Mouse (Mus musculus) neural tube, embryonic 10.5 days (tissue): ENCODE measurements around the gene Gm10961.
A peak's percentile ranks its signal among the peaks of the same experiment; 100 is the strongest.
"Not testable (repeated sequence)": the region's sequence is repeated elsewhere in the genome, so short reads cannot be mapped to it uniquely, and the experiment has no call there.

ENCODE experiments used
- DNase-seq: peaks from one replicate; pipeline ENCODE4 v3.0.0-alpha.2; 2017; ENCODE audit warnings: low spot score; ENCODE audit errors: extremely low spot score

Gm10961 gene

DNA sequence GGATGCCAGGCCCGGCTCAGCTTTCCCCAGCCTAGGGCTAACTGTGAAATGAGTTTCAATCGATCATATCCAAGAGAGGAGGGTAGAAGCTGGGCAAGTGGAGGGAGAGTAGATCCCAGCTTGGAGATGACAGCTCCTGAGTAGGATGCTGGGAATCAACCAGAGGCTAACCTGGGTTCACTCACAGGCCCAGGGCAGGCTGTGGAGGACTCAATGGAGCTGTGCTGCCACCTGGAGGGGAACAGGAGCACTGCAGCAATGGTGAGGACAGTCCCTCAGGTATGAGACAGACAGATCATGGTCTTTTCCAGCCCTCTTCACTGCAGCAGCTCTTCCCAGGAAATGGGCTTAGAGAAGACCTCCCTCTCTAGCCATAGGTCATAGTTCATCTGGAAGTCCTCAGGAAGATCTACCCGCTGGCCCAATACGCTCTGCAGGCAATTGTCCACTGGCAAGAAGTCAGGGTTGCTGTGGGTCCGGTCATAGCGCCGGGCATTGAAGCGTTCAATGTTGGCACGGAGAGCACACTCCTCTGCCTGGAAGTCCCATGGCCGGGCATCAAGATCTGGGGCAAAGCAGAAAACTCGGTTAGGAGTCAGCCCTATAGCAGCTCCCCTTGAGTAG lies 18.1 kb upstream of the Gm10961 start:
- DNase-seq: peak; percentile 66

DNA sequence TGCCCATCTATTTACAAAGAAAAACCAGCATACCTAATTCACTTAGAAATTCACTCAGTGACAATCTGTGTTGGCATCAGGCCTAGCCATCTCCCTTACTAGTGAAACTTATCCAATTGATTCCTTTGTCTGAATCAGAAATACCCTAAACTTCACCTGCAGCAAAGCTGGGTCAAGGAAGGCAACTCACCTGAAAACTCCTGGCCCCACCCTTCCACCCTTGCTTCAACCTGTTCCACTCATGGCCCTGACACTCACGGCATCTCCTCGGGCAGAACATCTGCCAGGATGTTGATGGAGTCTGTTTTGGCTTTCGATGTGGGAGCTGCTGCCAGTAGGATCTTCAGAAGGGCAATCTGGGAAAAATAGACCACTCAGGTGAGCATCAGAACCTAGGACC lies 13.3 kb upstream of the Gm10961 start:
- DNase-seq: no peak

DNA sequence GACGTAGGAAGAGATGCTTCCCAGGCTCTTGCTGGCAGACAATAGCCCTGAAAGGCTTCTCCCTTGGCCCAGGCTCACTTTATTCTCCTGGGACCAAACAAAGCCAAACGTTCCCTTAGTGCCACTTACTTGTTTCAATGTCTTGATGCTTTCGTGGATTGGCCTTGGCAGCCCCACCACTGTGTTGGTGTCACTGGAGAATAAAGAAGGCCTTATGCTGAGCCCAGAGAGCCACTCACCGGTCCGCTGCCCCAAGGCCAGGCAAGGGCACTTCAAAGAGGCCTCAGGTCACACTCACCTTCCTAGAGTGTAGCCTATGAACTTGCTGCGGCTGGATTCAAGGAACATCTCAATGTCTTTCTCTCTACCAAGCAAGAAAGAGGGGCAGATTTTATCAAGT lies 11.2 kb upstream of the Gm10961 start:
- DNase-seq: no peak

DNA sequence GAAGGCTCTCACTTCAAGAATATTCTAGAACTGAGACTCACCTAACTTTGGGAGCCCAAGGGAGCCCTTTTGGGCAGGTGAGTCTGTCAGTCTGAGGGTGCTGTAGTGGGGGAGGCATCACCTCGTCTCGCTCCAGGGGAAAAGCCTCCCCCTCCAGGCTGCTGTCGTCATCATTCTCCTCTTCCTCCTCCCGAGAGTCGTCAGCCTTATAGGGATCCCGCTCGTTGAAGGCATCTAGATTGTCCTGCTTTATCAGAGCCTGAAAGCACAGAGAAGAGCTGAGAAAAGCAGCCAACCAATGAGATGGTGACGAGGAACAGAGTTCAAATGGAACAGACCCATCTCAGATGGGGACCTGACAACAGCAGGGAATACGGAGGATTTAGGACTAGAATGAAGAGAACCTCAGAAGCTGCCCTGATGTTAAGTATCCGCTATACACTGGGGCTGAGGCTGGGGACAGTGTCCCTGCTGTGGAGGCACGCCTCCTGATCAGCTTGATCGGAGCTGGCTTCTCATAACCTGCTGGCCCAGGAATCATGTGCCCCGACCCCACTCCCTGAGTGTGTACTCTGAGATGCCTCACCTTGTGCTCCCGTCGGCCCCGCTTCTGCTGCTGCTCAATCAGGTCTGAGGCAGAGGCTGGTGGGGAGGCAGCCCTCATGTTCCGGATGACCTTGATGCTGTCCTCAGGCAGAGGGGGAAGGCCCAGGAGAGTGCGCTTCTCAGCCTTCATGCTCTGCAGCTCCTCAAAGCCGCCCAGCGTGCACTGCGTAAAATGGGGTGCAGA lies 9.6 kb upstream of the Gm10961 start:
- no peak for DNase-seq

DNA sequence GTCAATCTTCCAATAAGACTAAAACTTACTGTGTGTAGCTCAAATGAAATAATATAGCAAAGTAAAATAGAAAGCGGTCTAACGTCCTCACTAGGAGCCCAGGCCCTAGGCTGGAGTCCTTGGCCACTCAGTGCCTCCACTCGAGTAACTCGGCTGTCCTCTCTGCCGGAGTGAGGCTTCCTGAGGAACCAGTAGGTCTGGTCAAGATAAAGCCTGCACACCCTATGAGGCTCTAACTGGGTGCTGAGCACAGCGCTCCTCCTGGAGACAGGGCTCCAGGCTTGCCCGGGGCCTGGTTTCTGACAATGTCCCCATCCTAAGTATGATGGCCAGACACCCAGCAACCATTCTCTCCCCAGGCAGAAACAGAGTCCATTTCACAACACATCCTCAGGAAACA lies 8.6 kb upstream of the Gm10961 start:
- no peak for DNase-seq

DNA sequence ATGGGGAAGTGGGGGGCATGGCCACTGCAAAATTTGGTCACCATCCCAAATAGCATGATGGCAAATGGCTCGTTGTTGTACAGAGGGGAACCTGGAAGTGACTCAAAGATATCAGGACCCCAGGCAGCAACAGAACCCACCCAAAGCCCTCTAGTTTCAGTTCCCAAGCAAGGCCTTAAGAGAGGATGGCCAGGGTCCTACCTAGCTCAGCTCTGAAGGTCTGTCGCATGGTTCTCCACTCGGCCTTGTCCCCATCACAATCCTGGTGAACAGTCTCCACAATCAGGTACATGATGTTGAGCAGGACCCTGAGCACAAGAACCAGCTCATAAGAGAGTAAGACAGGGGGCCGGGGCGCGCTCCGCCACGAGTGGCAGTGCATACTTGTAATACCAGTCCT lies 6.7 kb upstream of the Gm10961 start:
- DNase-seq: no peak

DNA sequence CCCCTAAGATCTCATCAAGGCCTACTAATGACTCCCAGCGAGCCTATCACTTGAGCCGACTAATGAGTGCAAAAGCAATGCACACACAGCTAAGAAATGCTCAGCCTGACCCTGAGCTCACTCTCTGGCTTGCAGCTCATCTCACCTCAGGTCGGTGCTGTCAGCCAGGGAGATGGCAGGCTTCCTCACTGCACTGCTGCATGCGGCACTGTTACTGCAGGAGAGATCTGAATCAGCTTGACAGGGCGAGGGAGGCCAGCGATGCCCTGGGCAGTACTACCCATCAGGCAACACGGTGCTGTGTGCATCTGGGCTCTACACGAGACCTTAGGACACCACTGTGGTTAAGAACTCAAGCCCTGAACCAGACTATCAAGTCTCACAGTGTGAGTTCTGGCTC lies 5.6 kb upstream of the Gm10961 start:
- DNase-seq: no peak

DNA sequence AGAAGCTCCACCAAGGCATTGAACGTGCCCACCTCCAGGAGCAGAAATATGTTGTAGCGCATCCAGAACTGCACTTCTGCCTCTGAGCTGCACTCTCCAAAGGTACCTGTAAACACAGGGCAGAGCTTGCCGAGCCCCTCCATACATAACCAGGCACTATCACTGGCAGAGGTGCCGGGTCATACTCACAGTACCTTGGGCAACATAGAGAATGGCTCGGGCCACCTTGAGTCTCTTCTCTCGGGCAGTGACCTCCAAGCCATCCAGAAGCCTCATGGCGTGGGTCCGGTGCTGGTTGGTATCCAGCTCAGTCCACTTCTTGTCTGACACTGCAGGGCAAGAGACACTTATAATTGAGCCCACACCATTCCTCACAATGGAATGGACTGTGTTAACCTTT lies 4.4 kb upstream of the Gm10961 start:
- DNase-seq: no peak

DNA sequence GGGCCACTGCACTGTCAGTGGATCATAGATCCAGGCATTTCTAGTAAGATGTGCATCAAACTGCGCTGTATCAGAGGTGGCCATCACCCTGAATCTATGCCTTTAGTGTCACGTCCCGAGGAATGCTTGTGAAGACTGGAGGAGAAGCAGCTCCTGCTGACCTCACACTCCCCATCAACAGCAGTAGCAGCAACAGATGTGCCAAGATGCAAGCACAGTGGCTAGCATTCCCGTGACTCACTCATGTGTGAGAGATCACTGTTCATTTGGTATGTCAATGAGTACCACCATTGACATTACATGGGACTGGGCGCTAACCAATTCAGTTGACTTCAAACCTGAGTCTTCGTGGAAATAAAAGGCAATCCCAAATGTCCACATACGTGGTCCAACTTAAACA lies 3.5 kb upstream of the Gm10961 start:
- DNase-seq: no peak

DNA sequence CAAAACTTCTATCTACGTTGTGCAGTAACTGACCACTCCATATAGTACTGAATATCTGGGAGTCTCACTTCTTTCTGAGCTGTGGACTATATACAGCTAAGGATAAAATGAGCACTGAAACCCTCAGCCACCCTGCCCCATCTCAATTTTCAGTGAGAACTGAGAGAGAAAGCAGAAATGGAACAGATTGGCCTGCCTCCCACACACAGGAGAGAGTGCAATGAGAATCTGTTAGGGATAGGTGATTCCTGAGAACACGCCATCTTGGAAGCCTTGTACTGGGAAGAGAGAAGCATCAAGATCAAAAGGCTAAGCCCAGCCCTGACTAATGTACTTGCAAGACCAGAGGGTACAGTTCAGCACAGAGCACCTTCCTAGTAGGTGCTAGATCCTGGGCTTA lies 2.6 kb upstream of the Gm10961 start:
- DNase-seq: no peak

DNA sequence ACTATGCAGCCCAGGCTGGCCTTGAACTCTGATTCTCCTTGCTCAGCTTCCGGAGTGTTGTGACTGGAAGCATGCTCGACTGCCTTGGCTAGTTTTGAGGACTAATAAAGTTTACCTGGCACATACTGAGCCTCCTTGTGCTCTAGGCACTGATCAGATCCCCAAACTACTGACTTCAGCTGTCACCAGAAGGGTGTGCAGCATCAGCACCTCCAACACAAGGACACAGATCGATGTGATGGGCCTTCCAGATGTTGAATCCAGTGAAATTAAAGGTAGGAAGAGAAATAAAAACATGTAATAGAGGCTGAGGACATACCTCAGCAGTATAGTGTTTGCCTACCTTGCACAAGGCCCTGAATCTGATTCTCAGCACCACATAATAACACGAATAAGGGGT lies 1.7 kb upstream of the Gm10961 start:
- DNase-seq: no peak

DNA sequence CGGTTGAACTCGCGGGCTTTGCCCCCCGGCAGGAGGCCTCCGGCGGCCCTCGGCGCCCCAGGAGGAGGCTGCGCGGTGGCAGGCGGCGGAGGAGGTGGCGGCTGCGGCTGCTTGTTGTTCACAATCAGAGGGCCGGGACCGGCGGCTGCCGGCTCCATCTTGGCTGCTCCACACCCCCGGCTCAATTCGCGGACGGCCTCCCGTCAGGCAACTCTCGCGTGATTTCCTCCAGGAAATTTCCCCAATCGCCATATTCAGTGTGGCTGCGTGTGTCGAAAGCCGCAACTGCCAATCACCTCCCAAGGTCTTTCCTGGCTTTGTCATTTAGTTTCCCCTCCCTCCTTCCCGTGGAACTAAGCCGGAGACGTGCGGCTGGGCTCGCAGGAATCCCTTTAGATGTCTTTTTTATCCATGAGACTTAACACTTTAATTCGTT lies 419 bp downstream of the Gm10961 start, which contains the start of gene Strip1:
Gene Strip1, minus strand, starts transcription at position 172 of the 436 bp plus-strand sequence.
- peak; percentile 92 for DNase-seq

DNA sequence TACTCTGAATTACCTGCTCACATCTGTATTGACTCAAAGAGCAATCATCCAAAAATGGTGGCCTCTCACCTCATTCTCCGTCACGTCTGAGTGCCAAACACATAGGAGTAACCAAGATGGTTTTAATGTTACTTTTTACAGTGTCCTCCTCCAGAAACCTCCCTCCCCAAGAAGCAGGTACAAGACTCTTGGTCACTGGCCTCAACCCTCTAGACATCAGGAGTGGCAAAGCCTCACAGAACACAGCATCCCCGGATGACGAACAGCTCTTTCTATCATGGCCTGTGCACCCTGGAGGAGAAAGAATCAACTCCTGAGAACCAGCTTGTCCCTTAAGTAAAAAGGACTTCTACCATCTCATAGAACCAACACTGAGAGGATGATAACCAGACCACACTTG lies 1.7 kb downstream of the Gm10961 start:
- no peak for DNase-seq

DNA sequence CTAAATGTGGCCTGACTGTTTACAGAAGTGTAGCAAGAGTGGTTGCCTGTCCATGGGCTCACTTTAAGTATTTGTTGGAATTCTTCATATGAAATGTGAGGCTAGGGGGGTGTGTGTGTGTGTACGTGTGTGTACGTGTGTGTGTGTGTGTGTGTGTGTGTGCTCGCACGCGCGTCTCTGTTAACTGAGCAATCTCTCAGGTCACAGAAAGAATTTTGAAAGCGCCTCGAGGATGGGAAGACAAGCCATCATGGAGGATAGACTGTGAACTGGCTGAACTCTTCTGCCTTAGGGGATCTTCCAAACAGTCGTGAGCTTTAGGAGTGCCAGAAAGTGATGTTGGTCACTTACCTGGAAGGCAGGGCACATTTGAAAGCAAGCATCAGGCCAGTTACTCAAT lies 2.8 kb downstream of the Gm10961 start:
- DNase-seq: no peak

DNA sequence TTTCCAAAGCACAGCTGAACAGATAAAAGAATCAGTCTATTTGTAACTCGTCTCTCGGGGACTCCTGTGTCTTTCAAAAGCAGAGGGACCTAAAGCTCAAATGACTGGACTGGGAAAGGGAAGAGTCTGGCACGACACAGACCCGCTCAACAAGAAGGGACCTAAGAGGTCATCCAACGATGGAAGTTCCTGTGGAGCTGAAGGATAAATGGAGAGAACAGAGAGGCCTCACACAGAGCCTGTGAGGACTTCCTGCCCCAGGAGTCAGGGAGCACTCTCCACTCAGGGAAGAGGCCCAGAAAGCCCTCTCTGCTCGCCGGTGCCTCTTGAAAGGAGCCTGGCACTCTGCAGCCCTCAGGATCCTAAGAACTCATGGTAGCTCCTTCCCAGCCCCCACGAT lies 4.7 kb downstream of the Gm10961 start:
- DNase-seq: no peak

DNA sequence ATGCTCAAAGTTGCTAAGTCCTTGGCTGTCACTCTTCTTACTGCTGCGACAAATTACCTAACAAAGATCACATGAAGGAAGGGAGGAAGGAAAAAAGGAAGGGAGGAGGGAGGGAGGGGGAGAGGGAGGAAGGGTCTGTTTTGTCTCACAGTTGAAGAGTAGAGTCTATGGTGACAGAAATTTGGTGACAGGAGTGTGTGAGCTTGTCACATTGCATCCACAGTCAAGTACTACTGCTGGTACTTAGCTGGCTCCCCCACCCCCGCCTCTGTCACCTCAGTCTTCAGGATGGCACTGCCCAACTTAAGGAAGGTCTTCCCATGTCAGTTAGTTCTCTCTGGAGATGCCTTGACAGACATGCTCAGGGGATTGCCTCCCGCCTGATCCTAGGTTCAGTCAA lies 5.1 kb downstream of the Gm10961 start:
- no peak for DNase-seq

DNA sequence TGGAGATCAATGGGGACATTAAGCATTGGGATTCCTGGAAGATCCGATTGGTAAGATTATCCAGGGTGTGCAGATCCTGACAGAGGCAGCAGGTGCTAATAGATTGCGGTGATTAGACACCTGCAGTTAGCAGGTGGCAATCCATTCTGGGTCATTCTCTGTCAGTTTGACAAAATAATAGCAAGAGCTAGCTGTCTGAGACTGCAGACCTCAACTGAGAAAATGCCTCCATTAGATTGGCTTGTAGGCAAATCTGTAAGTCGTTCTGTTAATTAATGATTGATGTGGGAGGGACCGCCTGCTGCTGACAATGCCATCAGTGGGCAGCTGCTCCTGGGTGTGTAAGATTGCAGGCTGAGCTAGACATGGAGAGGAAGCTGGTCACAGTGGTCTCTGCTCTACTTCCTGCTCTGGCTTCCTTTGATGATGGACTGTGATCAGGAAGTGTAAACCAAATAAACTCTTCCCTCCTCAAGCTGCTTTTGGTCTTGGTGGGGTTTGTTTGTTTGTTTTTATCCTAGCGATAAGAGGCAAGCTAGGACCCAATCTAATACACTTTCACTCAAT lies 6.6 kb downstream of the Gm10961 start:
- no peak for DNase-seq

DNA sequence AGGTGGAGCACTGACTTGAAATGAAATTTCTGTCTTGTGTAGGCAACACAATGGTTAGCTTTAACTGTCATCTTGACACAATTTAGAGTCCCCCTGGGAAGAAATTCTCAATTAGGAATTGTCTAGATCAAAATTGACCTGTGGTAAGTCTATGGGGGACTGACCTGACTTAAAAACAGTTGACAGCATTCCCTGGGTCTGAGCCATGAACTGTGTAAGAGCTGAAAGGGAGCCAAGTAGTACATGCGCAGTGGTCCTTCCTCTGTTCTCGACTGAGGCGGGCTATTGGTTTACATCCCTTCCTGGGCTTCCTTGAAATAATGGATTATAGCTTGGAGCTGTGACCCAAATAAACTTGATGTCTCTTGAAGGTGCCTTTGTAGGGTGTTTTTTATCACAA lies 15.8 kb downstream of the Gm10961 start:
- no peak for DNase-seq

DNA sequence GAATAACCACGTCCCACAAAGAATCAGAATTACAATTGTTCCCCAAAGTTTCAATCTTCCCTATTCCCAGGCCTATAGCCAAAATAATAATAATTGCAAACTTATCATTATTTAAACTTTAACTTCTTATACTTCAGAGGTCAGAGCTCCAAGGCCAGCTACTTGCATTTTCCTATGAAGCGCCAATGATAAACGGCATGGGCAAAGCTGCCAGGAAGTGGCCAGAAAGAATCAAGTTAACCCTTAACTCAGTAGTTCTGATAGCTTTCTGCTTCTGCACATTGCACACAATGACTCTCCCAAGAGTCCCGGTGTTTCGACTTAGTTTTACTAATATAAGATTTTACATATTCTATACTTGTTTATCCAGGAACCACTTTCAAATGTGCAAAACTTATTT lies 19.2 kb downstream of the Gm10961 start:
- not testable (repeated sequence) for DNase-seq

DNA sequence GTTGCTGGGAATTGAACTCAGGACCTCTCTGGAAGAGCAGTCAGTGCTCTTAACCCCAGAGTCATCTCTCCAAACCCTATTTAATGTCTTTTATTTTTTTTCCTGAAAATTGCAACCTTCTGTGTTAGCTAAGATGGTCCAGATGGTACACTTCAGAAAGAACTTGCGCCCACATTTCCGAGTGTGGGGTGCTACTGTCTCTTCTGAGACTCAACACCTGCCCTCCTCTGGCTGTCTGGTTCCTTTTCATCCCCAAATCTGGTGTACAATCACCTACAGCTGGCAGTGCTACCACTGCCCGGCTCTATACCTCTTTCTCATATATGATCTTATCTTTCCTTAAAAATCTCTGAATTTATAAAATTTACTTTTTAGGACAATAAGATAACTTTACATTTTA lies 21.8 kb downstream of the Gm10961 start:
- DNase-seq: no peak

DNA sequence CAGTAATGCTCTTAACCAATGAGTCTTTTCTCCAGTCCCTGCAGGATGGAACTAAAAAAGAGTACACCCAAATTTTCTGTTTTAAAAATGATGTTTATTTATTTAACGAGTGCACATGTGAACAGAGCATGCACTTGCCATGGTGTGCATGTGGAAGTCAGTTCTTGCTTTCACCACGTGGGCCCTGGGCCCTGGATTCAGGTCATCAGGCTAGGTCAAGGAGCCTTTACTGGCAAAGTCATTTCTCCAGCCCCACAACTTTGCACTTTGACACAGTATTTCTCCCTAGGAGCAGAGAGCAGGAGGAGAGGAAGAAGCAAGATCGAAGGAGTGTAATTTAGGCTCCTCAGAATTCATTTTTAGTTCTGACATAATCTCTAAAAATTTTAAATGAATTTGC lies 23.7 kb downstream of the Gm10961 start:
- no peak for DNase-seq

DNA sequence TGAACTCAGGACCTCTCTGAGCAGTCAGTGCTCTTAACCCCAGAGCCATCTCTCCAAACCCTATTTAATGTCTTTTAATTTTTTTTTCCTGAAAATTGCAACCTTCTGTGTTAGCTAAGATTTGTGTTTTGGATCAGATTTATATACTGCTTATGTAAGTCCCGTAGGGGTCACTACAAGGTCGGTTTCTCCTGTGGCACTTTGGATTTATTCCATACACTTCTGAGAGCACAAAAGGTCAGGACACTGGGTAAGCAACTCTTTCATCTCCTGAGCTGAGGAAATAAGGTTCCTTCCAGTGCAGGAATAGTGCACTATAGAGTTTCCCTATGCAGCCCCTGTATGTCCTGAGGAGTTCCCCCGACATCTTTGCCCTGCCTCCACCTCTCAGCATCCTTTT lies 24.4 kb downstream of the Gm10961 start:
- DNase-seq: no peak

DNA sequence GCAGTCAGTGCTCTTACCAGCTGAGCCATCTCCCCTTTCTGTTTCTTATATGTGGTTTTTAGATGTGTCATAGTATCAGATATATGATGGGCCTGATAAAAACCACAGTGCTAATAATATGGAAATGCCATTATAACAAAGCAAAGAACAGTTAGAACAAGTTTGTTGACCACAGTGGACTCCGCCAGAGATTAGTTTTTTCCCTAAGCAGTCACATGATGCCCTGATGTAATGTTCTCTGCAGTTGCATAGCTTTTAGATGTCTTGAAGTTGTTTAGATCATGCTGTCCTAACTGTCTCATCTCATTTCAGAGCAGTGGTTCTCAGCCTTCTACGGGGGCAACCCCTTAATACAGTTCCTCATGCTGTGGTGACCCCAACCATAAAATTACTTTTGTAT lies 25.0 kb downstream of the Gm10961 start:
- DNase-seq: no peak
